Mouse (Mus musculus): ENCODE data around the gene Noto.

The Noto gene

GRCm38 (mm10) chr6:85477366-85477917, 53.8 kb downstream of the Noto start:
- peak; percentile 17 for DNase-seq (ENCODE audit: low spot score)

DNA sequence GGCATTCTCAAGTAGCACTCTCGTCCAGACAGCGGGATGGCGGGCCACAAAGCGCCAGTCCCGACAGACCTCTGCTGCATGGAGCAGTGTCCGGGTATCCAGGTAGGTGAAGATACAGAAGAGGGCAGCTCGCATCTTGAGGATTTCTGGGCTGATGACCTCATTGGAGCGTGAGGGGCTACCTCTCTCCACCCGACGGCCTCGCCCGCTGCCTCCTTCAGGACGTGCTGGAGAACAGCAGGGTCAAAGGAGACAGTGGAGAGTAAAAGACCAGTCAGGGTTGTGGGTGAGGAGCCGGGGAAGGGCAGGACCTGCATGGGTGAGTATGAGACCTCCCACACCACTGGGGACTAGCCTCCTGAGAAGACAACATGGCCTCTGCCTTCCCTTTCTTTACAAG, 54.7 kb downstream of the Noto start:
- DNase-seq (ENCODE audit: low spot score) = no peak

All from MN1 (cell line).